ENCODE assay signal across 9 mouse cellular contexts in the genomic region with DNA sequence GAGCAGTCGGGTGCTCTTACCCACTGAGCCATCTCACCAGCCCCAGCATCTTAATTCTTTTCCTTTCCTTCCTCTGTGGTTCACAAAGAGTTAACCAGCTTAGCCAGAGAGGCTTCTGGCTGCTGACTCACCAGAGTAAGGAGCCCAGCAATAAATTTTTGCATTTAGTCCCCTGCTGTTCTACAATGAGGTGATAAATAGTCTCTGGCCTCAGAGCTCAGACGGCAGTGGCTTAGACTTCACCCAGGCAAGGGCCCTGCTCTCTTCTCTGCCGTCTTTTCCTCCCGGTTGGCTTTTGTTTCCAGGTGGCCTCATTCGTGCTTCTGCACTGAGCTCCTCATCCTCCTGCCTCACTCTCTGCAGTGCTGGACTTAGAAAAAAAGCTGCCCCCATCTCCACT.
DNase-seq lines count a peak whose midpoint lies in the region; ATAC-seq lines count a peak whose summit lies in the region.
"Had no signal": no experiment of that assay in that cellular context is flagged by ENCODE, and none has a peak within 500 bp of the region (broad histone marks: within the 10 kb centered on the region; RNA-seq: fewer than 3 reads in every experiment).

No protein-coding gene starts in this region.

- no peak overlapping the region for H3K4me3 ChIP-seq in lung, embryonic 15.5 days
- peak overlapping the region; percentile 19; the same call in 1 of the 2 replicates for H3K4me3 ChIP-seq in intestine, embryonic 16.5 days (ENCODE audit: low read length)
- H3K4me3 ChIP-seq: myocyte had no signal

- no peaks in the 10 kb centered on the region for H3K9me3 ChIP-seq in lung, embryonic 15.5 days
- H3K9me3 ChIP-seq in intestine, embryonic 16.5 days (ENCODE audit: control insufficient read depth, low read length): no peaks in the 10 kb centered on the region

- H3K27me3 ChIP-seq in lung, embryonic 15.5 days: no peaks in the 10 kb centered on the region
- H3K27me3 ChIP-seq in intestine, embryonic 16.5 days (replicated peaks; ENCODE audit: control insufficient read depth, insufficient read depth, low read length): no peaks in the 10 kb centered on the region

- no peak overlapping the region for H3K9ac ChIP-seq in lung, embryonic 15.5 days
- H3K9ac ChIP-seq in intestine, embryonic 16.5 days (ENCODE audit: low read depth, low read length): no peak overlapping the region

- no peak overlapping the region for H3K27ac ChIP-seq in lung, embryonic 15.5 days
- H3K27ac ChIP-seq in intestine, embryonic 16.5 days (ENCODE audit: low read length): peak overlapping the region; percentile 71

- H3K36me3 ChIP-seq in lung, embryonic 15.5 days: peaks cover 13% of the 10 kb centered on the region
- no peaks in the 10 kb centered on the region for H3K36me3 ChIP-seq in intestine, embryonic 16.5 days (ENCODE audit: control insufficient read depth, insufficient read depth, low read length)

- ATAC-seq in lung, embryonic 15.5 days (ENCODE audit: borderline replicate concordance, extremely low read depth, low FRiP score, low TSS enrichment): no peak
- ATAC-seq in intestine, embryonic 16.5 days: peak; percentile 3; the same call in 1 of the 2 replicates
- ATAC-seq in CD4-positive, CD25-positive, alpha-beta regulatory T cell, adult 4 months: no peak

- H3K4me1 ChIP-seq in lung, embryonic 15.5 days: peaks cover 4% of the 10 kb centered on the region; the same call in 1 of the 2 replicates
- no peaks in the 10 kb centered on the region for H3K4me1 ChIP-seq in intestine, embryonic 16.5 days (ENCODE audit: control insufficient read depth, insufficient read depth, low read length)

- WGBS in lung, embryonic 15.5 days: 25% methylated on average over 5 of the region's 5 CpGs
- 12% methylated on average over 5 of the region's 5 CpGs for WGBS in intestine, embryonic 16.5 days

- DNase-seq in cerebellum, adult 9-10 months: peak; percentile 41
- no peak for DNase-seq in cerebellum, adult 11 months
- DNase-seq in lung, postnatal 10 days: no peak
- peak; percentile 32 for DNase-seq in retina, postnatal 1 day
- no peak for DNase-seq in spleen, adult 18-20 months

- peak overlapping the region; percentile 72; the same call in 1 of the 2 replicates for H3K4me2 ChIP-seq in lung, embryonic 15.5 days
- H3K4me2 ChIP-seq in intestine, embryonic 16.5 days (ENCODE audit: low read depth, low read length): peak overlapping the region; percentile 66; the same call in 1 of the 2 replicates

Comparison
In these comparisons a context has a peak if more than half of its experiments do, and no peak if none do; other contexts are left out.
1. DNase-seq: peak in cerebellum, adult 9-10 months (single experiment) and retina, postnatal 1 day (single experiment); none in cerebellum, adult 11 months (single experiment), lung, postnatal 10 days (single experiment) and spleen, adult 18-20 months (0 of 2).